Mouse (Mus musculus) kidney, postnatal 10 days (tissue): Measurements from ENCODE around the gene Rnf144b.

ENCODE experiments used
- DNase-seq: peaks from one replicate; pipeline ENCODE4 v3.0.0; 2021; ENCODE audit warnings: mixed read lengths

Rnf144b gene

GRCm38 (mm10) chr13:47273487-47273886, 151.0 kb downstream of the Rnf144b start:
- no peak for DNase-seq

- DNase-seq, result no peak
Measured at GRCm38 (mm10) chr13:47274139-47274538, 151.7 kb downstream of the Rnf144b start.

- DNase-seq, result peak; percentile 21
Measured at GRCm38 (mm10) chr13:47277000-47277823, 154.8 kb downstream of the Rnf144b start.

GRCm38 (mm10) chr13:47277824-47278290, 155.4 kb downstream of the Rnf144b start:
- no peak for DNase-seq

GRCm38 (mm10) chr13:47282221-47282620, 159.8 kb downstream of the Rnf144b start:
- DNase-seq, result no peak

- peak; percentile 85 for DNase-seq
Measured at GRCm38 (mm10) chr13:47288449-47288848, 166.0 kb downstream of the Rnf144b start.

GRCm38 (mm10) chr13:47296465-47296864, 174.0 kb downstream of the Rnf144b start:
- no peak for DNase-seq
